Comparison of ENCODE assay signal across 8 mouse cellular contexts in genomic region chr12:79192193-79192592, GRCm38 (mm10). TPM values are rescaled to one million over a fixed set of nuclear protein-coding genes. Genes with fewer than 3 reads are reported as not detected.
A peak's percentile ranks its signal among the peaks of the same experiment; 100 is the strongest.
DNase-seq lines count a peak whose midpoint lies in the region; ATAC-seq lines count a peak whose summit lies in the region.

Rdh11 (minus strand) TSS chr12:79192293.

- H3K9ac ChIP-seq in heart, embryonic 11.5 days (ENCODE audit: low read depth, low read length), result peak within 1 kb of the TSS; percentile 81
- peak within 1 kb of the TSS; percentile 78 for H3K9ac ChIP-seq in embryonic facial prominence, embryonic 13.5 days
- peak within 1 kb of the TSS; percentile 57 for H3K9ac ChIP-seq in midbrain, embryonic 15.5 days

- peak within 1 kb of the TSS; percentile 46; the same call in 1 of the 2 replicates for H3K27ac ChIP-seq in heart, embryonic 11.5 days (ENCODE audit: low read depth, low read length)
- peak within 1 kb of the TSS; percentile 64; the same call in 1 of the 2 replicates for H3K27ac ChIP-seq in embryonic facial prominence, embryonic 13.5 days
- peak within 1 kb of the TSS; percentile 79 for H3K27ac ChIP-seq in midbrain, embryonic 15.5 days

- no peaks in the 10 kb centered on the region for H3K36me3 ChIP-seq in heart, embryonic 11.5 days (ENCODE audit: control insufficient read depth, insufficient read depth, low read length)
- H3K36me3 ChIP-seq in embryonic facial prominence, embryonic 13.5 days, result peaks cover 13% of the 10 kb centered on the region
- no peaks in the 10 kb centered on the region for H3K36me3 ChIP-seq in midbrain, embryonic 15.5 days (replicated peaks)

- no peaks in the 10 kb centered on the region for H3K27me3 ChIP-seq in heart, embryonic 11.5 days (ENCODE audit: control insufficient read depth, insufficient read depth, low read length)
- no peaks in the 10 kb centered on the region for H3K27me3 ChIP-seq in embryonic facial prominence, embryonic 13.5 days
- no peaks in the 10 kb centered on the region for H3K27me3 ChIP-seq in midbrain, embryonic 15.5 days (replicated peaks)

- H3K4me2 ChIP-seq in heart, embryonic 11.5 days, result peak within 1 kb of the TSS; percentile 79
- peak within 1 kb of the TSS; percentile 79 for H3K4me2 ChIP-seq in embryonic facial prominence, embryonic 13.5 days
- H3K4me2 ChIP-seq in midbrain, embryonic 15.5 days, result peak within 1 kb of the TSS; percentile 65

- no peak for ATAC-seq in heart, embryonic 11.5 days (replicated peaks; ENCODE audit: insufficient number of reproducible peaks, low FRiP score, low TSS enrichment)
- no peak for ATAC-seq in CD4-positive, CD25-positive, alpha-beta regulatory T cell, adult 4 months
- ATAC-seq in embryonic facial prominence, embryonic 13.5 days (ENCODE audit: insufficient number of reproducible peaks, insufficient read depth, low FRiP score, low TSS enrichment, low read depth), result no peak
- no peak; the same call in 1 of the 2 replicates for ATAC-seq in midbrain, embryonic 15.5 days (replicated peaks)

- H3K9me3 ChIP-seq in heart, embryonic 11.5 days (replicated peaks; ENCODE audit: control insufficient read depth, low read length), result no peaks in the 10 kb centered on the region
- no peaks in the 10 kb centered on the region for H3K9me3 ChIP-seq in embryonic facial prominence, embryonic 13.5 days
- no peaks in the 10 kb centered on the region for H3K9me3 ChIP-seq in midbrain, embryonic 15.5 days

- H3K4me1 ChIP-seq in heart, embryonic 11.5 days (ENCODE audit: control insufficient read depth, insufficient read depth, low read length), result no peaks in the 10 kb centered on the region
- peaks cover 15% of the 10 kb centered on the region for H3K4me1 ChIP-seq in embryonic facial prominence, embryonic 13.5 days
- H3K4me1 ChIP-seq in midbrain, embryonic 15.5 days, result peaks cover 17% of the 10 kb centered on the region

- DNase-seq in heart, adult 8-10 months (ENCODE audit: low spot score), result no peak
- DNase-seq in layer of hippocampus, postnatal 25 days (ENCODE audit: extremely low spot score in 1 of 2, low spot score in 1 of 2), result no peak
- no peak for DNase-seq in cerebellum, adult 8-10 months
- no peak for DNase-seq in urinary bladder, postnatal 36 days (ENCODE audit: low spot score in 2 of 2)

- peak within 1 kb of the TSS; percentile 81 for H3K4me3 ChIP-seq in heart, embryonic 11.5 days (ENCODE audit: low read depth, low read length)
- peak within 1 kb of the TSS; percentile 69 for H3K4me3 ChIP-seq in embryonic facial prominence, embryonic 13.5 days
- H3K4me3 ChIP-seq in midbrain, embryonic 15.5 days, result peak within 1 kb of the TSS; percentile 52

- WGBS in heart, embryonic 11.5 days (ENCODE audit: insufficient replicate concordance), result 60% methylated on average over 6 of the region's 6 CpGs
- 45% methylated on average over 6 of the region's 6 CpGs for WGBS in embryonic facial prominence, embryonic 13.5 days
- 66% methylated on average over 6 of the region's 6 CpGs for WGBS in midbrain, embryonic 15.5 days

RNA-seq across cellular contexts. Expression of gene Rdh11, which starts in this region (rescaled TPM):
- polyA plus RNA-seq in heart, embryonic 11.5 days (2014; fragmentation: Nextera tagmentation; extraction: Ambion mirVana), result 17.7 and 18.4 TPM in 2 replicates
- 1 to 10 TPM; 1.6 to 2.6 (median 2.2) TPM for total RNA-seq in heart, adult 8-10 months (2022)
- polyA plus RNA-seq in CD4-positive, CD25-positive, alpha-beta regulatory T cell, adult 4 months (2017; shearing (Covaris generic)), result 10 to 100 TPM; 16.0 to 19.2 TPM
- 25.2 and 27.2 TPM in 2 replicates for polyA plus RNA-seq in embryonic facial prominence, embryonic 13.5 days (2015; fragmentation: Nextera tagmentation; extraction: Ambion mirVana)
- total RNA-seq in layer of hippocampus, postnatal 25 days (2021), result 10 to 100 TPM; 17.9 to 21.2 TPM
- polyA plus RNA-seq in midbrain, embryonic 15.5 days (2015; fragmentation: Nextera tagmentation; extraction: Ambion mirVana), result 31.0 and 33.7 TPM in 2 replicates

Comparison
In these comparisons a context has a peak if more than half of its experiments do, and no peak if none do; other contexts are left out.
1. RNA of gene Rdh11 (total RNA-seq): 17.9 to 21.2 TPM in layer of hippocampus, postnatal 25 days; 1.6 to 2.6 TPM in heart, adult 8-10 months; every median in the first group is over 4 times any median in the second.
2. Peak in every context shown above with its lines, with median percentiles within 50 percentile points of each other: H3K27ac ChIP-seq, H3K4me2 ChIP-seq, H3K4me3 ChIP-seq and H3K9ac ChIP-seq.